Mouse (Mus musculus) heart, adult 2 months (tissue): Measurements from ENCODE around the gene Parp2. TPM values are rescaled to one million over a fixed set of nuclear protein-coding genes. Genes with fewer than 3 reads are reported as not detected.

Experiments used
- DNase-seq, 2 experiments: peaks; one replicate each; pipeline ENCODE4 v3.0.0; 2021
- H3K27ac ChIP-seq: fragments of 200-600 bp; 2 replicates; pipeline ENCODE4 v1.8.1; 2022
- H3K27me3 ChIP-seq: fragments of 200-500 bp; 2 replicates; pipeline ENCODE4 v1.6.1; 2012; ENCODE audit warnings: mild to moderate bottlenecking, low read length, inconsistent platforms, mixed read lengths; ENCODE audit not compliant: control insufficient read depth, insufficient read depth
- H3K36me3 ChIP-seq: fragments of 200-500 bp; 2 replicates; pipeline ENCODE4 v1.6.1; 2012; ENCODE audit warnings: low read length, inconsistent platforms; ENCODE audit not compliant: control insufficient read depth, insufficient read depth
- H3K4me1 ChIP-seq: fragments of 200-500 bp; 2 replicates; pipeline ENCODE4 v1.6.1; 2011; ENCODE audit warnings: low read length; ENCODE audit not compliant: control insufficient read depth, insufficient read depth
- H3K4me3 ChIP-seq: fragments of 200-600 bp; 2 replicates; pipeline ENCODE4 v1.8.1; 2022
- H3K79me2 ChIP-seq: fragments of 200-500 bp; replicated peaks from 2 replicates; pipeline ENCODE4 v1.6.1; 2012; ENCODE audit warnings: mild to moderate bottlenecking, inconsistent platforms, low read length, moderate library complexity, mixed read lengths; ENCODE audit not compliant: control insufficient read depth, insufficient read depth
- H3K9ac ChIP-seq: fragments of 200-500 bp; 2 replicates; pipeline ENCODE4 v1.6.1; 2012; ENCODE audit warnings: low read depth, mild to moderate bottlenecking, control low read depth, inconsistent platforms, low read length, mixed read lengths
- CTCF ChIP-seq: fragments of 200-600 bp; IDR thresholded peaks from 2 replicates; pipeline ENCODE4 v1.8.1; 2022; ENCODE audit warnings: antibody characterized with exemption, mild to moderate bottlenecking, moderate library complexity
- EP300 ChIP-seq: fragments of 200-500 bp; IDR thresholded peaks from 2 replicates; pipeline ENCODE4 v1.6.1; 2011; ENCODE audit warnings: low read depth, low read length, control low read depth; ENCODE audit not compliant: insufficient read depth
- POLR2A ChIP-seq: fragments of 200-500 bp; IDR thresholded peaks from 2 replicates; pipeline ENCODE4 v1.6.1; 2011; ENCODE audit warnings: mild to moderate bottlenecking, low read depth, low read length, control low read depth; ENCODE audit not compliant: insufficient read depth
- WGBS: fragments of 180-500 bp; shearing (Covaris S2); methylation state at CpG from one replicate; pipeline ENCODE4 v1.1.7; 2018; 5-methylcytosine and 5-hydroxymethylcytosine counted together
- intact Hi-C: fragments of 180-260 bp; cut with DNase I; formaldehyde crosslinking; loops from one replicate; pipeline ENCODE4 v1.15.1; 2025
- long read RNA-seq: library from polyadenylated mRNA; stranded (forward); transcript quantifications from one replicate; pipeline ENCODE4 v2.0.0, GENCODE M21; 2021
- polyA plus RNA-seq: library from polyadenylated mRNA; depleted of rRNA; stranded (reverse); fragments of >200 nt; gene quantifications from 2 replicates; pipeline ENCODE4 v1.2.3, GENCODE M21; 2012; rRNA removed
- total RNA-seq, 2 experiments: library from RNA; stranded (reverse); gene quantifications; 2 replicates each; pipeline ENCODE4 v1.2.3; 2021

Gene Parp2
- 10 to 100 TPM; 14.7 to 15.6 TPM for total RNA-seq
- polyA plus RNA-seq: 12.5 and 23.2 TPM in 2 replicates
- long read RNA-seq, transcript Parp2-201 (16 exons, 1,894 nt): major isoform, 16 of 22 reads
- long read RNA-seq, partial matches to known transcripts: 1 of 22 reads
- long read RNA-seq, other reads (novel, unspliced or antisense): 5 of 22 reads

GRCm38 (mm10) chr14:50807487-50808072 is at the start of gene Parp2, which contains the start of gene Ccnb1ip1:
Gene Parp2 (plus strand): TSS chr14:50807841.
Gene Ccnb1ip1 (minus strand): TSS chr14:50807732.
- Histone ChIP-seq H3K9ac (peak within 1 kb of the TSS; percentile 88), H3K27me3 (no peaks in the 10 kb centered on the region), H3K4me1 (peaks cover 1% of the 10 kb centered on the region; the same call in 1 of the 2 replicates), H3K79me2 (no peaks in the 10 kb centered on the region), H3K27ac (peak within 1 kb of the TSS; percentile 65), H3K4me3 (peak within 1 kb of the TSS; percentile 74), H3K36me3 (no peaks in the 10 kb centered on the region)
- intact Hi-C loops: loop anchor here (1.0 to 10.0 kb wide), 5 partner anchors 22 to 457 kb away; partner anchors contain the start of genes Pip4p1, Pnp and Ttc5
- TF ChIP-seq EP300: peak; percentile 63; the same call in 1 of the 2 replicates
- peak; percentile 84 for TF ChIP-seq POLR2A
- TF ChIP-seq CTCF: no peak
- WGBS: under 1% methylated on average over 42 of the region's 42 CpGs
- DNase-seq: peak; percentile 98 to 99

GRCm38 (mm10) chr14:50758416-50759085 is 49.1 kb upstream of the Parp2 start:
- no peaks in the 10 kb centered on the region for H3K4me1 ChIP-seq
- H3K79me2 ChIP-seq: no peaks in the 10 kb centered on the region
- no peaks in the 10 kb centered on the region for H3K27me3 ChIP-seq
- no peak overlapping the region for H3K4me3 ChIP-seq
- intact Hi-C loops: no loop called here
- TF ChIP-seq EP300 (no peak), POLR2A (no peak), CTCF (no peak)
- no peak overlapping the region for H3K27ac ChIP-seq
- H3K9ac ChIP-seq: no peak overlapping the region
- no peaks in the 10 kb centered on the region for H3K36me3 ChIP-seq
- 67% methylated on average over 5 of the region's 5 CpGs for WGBS
- no peak for DNase-seq

GRCm38 (mm10) chr14:50765736-50766135 is 41.9 kb upstream of the Parp2 start:
- 92% methylated on average over 6 of the region's 6 CpGs for WGBS
- H3K27ac ChIP-seq: no peak overlapping the region
- H3K36me3 ChIP-seq: no peaks in the 10 kb centered on the region
- no peaks in the 10 kb centered on the region for H3K27me3 ChIP-seq
- H3K4me1 ChIP-seq: no peaks in the 10 kb centered on the region
- TF ChIP-seq CTCF (no peak), POLR2A (no peak), EP300 (no peak)
- no peaks in the 10 kb centered on the region for H3K79me2 ChIP-seq
- no peak overlapping the region for H3K4me3 ChIP-seq
- intact Hi-C loops: no loop called here
- no peak overlapping the region for H3K9ac ChIP-seq
- no peak for DNase-seq

- intact Hi-C loops: no loop called here
- Histone ChIP-seq H3K4me3 (no peak overlapping the region), H3K36me3 (no peaks in the 10 kb centered on the region), H3K9ac (no peak overlapping the region), H3K79me2 (no peaks in the 10 kb centered on the region), H3K4me1 (no peaks in the 10 kb centered on the region), H3K27me3 (no peaks in the 10 kb centered on the region), H3K27ac (no peak overlapping the region)
- WGBS: 75% methylated on average over 2 of the region's 2 CpGs
- DNase-seq: no peak
- peak; percentile 62 for TF ChIP-seq CTCF
- no peak for TF ChIP-seq POLR2A
Measured at GRCm38 (mm10) chr14:50771342-50771741, 36.3 kb upstream of the Parp2 start.

- no peak overlapping the region for H3K27ac ChIP-seq
- peaks cover 6% of the 10 kb centered on the region for H3K79me2 ChIP-seq
- peaks cover 3% of the 10 kb centered on the region for H3K4me1 ChIP-seq
- H3K9ac ChIP-seq: no peak overlapping the region
- DNase-seq: no peak
- TF ChIP-seq EP300 (no peak), POLR2A (no peak), CTCF (no peak)
- no peaks in the 10 kb centered on the region for H3K27me3 ChIP-seq
- intact Hi-C loops: no loop called here
- peaks cover 6% of the 10 kb centered on the region for H3K36me3 ChIP-seq
- no peak overlapping the region for H3K4me3 ChIP-seq
- 94% methylated on average over 3 of the region's 3 CpGs for WGBS
Measured at GRCm38 (mm10) chr14:50782166-50782565, 25.5 kb upstream of the Parp2 start.
